Mouse (Mus musculus) layer of hippocampus, postnatal 36 days (tissue): Measurements from ENCODE around the gene Map7d2. TPM values are rescaled to one million over a fixed set of nuclear protein-coding genes. Genes with fewer than 3 reads are reported as not detected.
"Not testable (repeated sequence)": the region's sequence is repeated elsewhere in the genome, so short reads cannot be mapped to it uniquely, and the experiment has no call there.

Experiments used
- DNase-seq, 2 experiments: peaks; one replicate each; pipeline ENCODE4 v3.0.0; 2022
- total RNA-seq, 2 experiments: library from RNA; stranded (reverse); gene quantifications; 2 replicates each; pipeline ENCODE4 v1.2.3; 2021

The Map7d2 gene
- 100 to 1,000 TPM in 1 of 2 experiments, 10 to 100 TPM in 1; 99.8 to 110 TPM for total RNA-seq

DNA sequence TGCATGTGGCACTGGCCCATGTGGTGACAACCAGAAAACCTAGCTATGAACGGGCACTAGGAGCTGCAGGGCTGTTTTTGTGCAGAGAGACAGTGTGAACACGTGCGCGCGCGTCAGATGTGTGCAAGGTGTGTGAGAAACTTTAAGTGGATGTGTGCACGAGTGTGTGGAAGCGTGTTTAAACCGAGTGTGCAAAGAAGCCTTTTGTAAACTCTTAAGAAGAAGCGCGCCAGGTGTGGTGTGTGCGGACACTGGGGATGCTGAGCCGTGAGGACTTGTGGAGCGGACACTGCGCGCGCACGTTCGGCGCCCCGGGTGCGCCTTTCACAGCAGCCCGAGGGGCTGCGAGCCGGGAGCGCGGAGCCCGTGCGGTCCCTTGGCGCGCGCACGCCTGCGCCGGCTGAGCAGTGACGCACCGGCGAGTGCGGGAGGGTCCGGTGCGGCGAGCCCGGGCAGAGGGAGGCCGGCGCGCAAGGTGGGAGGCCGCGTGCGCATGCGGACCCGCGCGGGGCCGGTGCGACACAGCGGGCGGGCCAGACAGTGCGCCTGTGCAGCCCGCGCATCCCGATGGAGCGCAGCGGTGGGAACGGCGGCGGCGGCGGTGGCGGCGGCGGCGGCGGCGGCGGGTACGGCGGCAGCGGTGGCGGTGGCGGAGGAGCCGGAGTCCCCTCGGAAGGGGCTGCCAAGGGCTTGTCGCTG lies at the start of gene Map7d2:
Map7d2 (plus strand) TSS at position 443 of the 699 bp plus-strand sequence.
- peak; percentile 35 to 52 for DNase-seq

DNA sequence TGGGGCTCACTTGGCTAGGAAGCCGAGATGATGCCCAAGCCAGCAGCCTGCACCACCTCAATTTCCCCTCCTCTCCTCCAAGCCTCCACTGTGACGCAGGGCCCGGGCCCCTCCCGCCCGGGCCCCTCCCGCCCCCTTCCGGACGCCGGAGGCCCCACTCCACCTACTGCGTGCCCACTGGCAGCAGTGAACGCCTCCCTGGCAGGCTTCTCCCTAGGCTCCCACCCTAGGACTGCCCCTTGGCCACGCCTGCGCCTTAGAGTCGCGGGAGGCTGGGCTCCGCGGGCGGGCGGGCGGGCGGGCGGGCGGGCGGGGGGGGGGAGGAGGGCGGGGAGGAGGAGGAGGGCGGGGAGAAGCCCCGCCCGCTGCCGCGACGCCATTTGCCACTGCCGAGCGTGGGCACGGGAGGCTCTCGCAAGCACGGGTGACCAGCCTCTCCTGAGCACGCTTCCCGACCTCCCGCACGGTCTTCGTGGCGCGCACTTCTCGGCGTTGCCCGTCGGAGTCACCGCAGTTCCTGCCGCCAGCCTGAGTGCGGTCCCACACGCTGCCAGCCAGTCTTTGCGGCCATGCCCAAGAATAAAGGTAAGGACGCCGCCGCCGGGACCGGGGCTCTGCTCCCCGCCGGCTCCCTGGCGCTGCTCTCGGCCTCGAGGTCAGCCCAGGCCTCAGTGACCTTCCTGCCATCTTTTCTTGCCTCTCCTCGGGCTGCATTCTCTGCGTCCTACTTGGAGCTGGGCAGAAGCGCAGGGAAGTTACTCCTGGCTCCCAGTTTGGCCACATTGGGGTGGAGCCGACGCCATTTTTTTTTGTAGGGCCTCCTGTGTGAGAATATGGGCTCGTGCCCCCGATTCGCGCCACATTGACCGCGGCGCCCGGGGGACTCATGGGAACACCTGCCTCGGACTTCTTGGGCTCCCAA lies 42.3 kb upstream of the Map7d2 start, which contains the start of gene Eif1ax:
Eif1ax (plus strand) TSS at position 348 of the 922 bp plus-strand sequence.
- DNase-seq: peak; percentile 47 to 63

DNA sequence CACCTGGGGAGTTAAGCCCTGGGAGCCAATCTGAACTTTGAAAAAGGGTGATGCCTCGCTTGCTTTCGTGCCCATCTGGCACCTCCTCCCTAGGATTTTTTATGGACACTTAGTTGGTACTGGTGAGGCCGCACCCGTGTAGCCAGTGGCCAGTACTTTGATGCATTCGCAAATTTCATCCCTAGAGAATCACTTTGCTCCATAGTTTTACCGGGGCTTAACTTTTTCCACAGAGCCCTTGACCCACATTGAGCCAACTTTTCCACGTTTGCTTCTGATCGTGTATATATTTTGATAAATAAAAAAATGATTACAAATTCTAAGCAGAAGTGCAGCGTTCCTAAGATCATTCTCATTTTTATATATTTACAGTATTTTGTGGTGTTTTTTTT lies 41.6 kb upstream of the Map7d2 start:
- DNase-seq: no peak

DNA sequence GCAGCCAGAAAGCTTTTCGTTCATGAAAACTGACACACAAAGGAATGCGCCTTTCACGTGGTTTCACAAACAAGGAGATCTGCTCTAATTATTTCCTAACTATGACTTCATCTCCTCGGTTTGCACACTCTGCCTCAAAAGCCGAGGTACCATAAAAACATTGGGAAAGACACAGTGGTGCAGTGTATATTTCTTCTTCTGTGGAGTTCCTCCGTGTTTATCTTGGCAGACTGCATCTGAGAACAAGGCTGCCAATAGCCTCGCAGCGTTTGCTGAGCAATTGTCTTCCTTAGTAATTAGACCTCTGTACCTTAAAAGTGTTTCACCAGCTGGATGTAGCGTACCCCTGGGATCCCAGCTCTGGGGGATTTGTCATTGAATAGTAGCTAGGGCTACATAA lies 27.3 kb upstream of the Map7d2 start:
- DNase-seq: no peak

DNA sequence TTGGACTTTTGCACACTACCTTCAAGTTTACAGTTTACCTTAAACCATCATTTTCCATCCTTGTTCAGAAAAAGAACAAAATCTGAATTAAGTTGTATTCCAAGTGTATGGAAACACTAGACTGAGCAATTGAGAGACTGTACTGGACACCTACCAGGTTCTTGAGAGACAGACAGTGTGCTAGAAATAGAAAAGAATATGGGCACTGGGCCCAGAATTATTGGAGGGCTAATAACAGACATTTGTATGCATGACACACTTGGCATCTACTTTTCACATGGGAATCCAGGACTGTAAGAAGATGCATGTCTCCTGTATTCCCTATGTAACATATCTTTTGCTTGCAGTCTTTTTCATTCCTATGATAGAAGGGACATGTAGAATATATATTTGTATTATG lies 25.4 kb upstream of the Map7d2 start:
- no peak for DNase-seq

DNA sequence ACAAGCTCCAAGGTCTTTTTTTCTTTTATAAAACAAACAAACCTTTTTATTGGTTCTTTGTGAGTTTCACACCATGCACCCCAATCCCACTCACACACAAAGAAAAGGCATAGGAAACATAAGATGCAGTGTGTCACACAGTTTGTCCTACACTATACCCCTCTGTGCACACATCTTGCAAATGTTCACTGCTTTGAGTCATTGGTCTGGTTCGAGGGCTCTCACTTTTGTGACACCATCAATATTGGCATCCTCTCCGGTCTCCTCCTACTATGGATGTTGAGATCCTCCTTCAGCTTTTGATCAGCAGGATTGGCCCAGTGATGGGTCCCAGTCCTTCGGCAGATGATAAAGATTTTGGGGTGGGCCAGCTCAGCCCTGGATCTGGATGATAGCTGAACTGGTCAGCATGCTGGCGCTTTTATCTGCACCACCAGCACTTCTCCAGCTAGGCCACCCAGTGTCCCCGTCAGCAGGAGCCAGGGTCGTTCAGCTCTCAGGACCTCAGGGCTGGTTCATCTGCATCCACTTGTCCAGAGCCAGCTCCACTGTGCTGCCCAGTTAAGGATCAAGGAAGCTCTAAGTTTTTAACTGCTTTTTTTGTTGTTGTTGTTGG lies 23.9 kb upstream of the Map7d2 start:
- no peak for DNase-seq

DNA sequence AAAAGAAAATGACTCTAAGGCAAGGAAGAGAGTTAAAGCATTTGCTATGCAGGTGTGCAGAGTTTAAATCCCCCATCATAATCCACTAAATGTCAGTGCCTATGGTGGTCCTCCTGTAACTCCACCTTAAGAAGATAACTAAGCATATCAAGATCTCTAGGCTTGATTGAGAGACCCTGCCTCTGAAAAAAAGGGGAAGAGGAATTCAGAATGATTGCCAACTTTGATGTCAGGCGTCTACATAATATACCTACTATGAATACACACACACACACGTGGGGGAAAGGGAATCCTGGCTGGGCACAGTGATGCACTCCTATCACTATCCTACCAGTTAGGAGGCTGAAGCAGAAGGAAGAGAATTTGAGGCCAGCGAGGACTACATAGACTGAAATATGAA lies 23.1 kb upstream of the Map7d2 start:
- DNase-seq: no peak

DNA sequence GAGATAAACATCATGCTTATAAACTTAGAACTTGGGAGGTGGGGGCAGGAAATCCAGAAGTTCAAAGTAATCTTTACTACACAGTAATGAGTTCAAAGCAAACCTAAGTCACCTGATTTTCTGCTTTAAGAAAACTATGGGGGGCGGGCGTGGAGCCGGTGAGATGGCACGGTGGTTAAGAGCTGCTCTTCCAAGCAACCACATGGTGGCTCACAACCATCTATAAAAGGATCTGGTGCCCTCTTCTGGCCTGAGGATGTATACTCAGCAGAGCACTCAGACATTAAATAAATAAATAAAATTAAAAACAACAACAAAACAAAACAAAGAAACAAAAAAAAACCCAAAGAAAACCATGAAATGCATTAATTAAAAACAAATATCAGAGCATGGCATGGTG lies 5.1 kb upstream of the Map7d2 start:
- no peak for DNase-seq

DNA sequence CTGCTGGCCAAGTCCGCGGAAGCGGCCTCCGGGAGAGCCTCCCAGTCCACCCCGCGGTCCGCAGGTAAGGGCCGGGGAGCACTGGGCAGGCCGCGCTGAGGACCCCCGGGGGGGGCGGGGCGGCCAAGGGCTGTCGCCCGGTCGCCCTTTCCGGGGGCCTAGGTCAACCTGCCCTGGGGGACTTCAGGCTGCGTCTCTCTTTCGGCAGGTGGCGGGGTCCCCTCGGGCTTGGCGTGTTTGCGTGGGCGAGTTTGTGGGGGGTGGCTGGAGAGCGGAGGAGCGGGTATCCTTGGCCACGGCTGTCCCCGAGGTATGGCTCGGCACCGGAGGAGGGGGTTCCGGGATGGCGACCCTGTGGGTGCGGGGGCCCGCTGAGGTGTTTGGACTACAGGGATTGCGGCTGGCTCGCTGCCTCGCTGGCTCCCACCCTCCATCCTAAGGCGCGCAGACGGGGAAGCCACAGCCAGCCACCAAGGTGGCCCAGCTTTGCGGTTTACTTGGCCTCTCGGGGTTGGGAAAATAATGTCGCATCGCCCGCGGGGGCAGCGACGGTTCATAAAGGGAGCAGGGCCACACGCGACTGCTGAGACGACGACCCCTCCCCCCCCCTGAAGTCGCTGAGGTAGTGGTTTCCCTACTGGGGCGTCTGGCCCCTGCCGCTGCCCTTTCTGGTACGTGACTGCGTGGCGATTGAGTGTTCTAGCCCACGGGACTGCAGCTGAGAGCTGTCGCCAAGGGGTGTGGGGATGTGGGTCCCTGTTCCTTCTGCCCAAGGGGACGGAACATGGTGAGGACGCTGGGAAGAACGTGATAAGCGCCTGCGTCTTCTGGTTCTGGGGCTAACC lies 679 bp downstream of the Map7d2 start:
- peak; percentile 12 to 16 for DNase-seq

DNA sequence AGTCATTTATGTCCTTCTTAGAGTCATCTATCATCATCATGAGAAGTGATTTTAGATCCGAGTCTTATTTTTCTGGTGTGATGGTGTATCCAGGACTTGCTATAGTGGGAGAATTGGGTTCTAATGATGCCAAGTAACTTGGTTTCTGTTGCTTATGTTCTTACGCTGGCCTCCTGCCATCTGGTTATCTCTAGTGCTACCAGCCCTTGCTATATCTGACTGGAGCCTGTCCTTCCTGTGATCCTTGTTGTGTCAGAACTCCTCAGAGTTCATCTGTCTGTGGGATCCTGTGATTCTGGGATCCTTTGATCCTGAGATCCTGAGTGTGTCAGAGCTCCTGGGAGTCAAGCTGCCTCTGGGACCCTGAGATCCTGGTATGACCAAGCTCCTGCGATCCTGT lies 16.1 kb downstream of the Map7d2 start:
- not testable (repeated sequence) for DNase-seq

DNA sequence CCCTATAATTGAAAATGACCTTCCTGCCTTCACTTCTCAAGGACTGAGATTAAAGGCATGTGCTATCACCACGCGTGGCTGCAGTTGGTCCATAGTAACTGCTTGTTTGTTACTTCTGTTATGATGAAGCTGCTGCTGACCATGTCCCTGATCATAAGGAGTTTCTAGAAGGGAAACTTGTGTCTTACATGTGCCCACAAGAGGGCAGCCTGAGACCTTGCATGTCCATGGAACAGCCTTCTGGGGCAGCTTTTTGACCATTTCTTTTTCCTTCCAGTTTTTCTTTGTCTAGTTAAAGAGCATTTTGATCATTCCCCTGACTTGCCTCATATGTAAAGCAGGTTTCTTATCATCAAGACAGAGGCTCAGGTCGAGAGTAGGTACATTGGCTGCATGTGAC lies 27.8 kb downstream of the Map7d2 start:
- DNase-seq: peak in 1 of 2 experiments; percentile 6

DNA sequence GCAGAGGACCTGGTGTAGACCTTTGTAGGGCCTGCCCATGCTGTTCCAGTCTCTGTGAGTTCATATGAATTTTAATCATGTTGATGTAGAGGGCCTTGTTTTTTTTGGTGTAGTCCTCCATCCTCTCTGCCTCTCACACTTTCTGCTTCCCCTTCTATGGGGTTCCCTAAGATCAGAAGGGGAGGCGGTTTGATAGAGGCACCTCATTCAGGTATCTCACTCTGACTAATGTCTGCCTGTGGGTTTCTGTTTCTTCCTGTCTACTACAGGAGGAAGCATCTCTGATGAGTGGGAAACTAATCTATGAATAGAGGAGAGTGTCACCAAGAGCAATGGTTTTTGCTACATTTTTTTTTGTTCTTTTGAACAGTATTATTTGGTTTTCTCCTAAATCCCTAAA lies 32.8 kb downstream of the Map7d2 start:
- DNase-seq: no peak

DNA sequence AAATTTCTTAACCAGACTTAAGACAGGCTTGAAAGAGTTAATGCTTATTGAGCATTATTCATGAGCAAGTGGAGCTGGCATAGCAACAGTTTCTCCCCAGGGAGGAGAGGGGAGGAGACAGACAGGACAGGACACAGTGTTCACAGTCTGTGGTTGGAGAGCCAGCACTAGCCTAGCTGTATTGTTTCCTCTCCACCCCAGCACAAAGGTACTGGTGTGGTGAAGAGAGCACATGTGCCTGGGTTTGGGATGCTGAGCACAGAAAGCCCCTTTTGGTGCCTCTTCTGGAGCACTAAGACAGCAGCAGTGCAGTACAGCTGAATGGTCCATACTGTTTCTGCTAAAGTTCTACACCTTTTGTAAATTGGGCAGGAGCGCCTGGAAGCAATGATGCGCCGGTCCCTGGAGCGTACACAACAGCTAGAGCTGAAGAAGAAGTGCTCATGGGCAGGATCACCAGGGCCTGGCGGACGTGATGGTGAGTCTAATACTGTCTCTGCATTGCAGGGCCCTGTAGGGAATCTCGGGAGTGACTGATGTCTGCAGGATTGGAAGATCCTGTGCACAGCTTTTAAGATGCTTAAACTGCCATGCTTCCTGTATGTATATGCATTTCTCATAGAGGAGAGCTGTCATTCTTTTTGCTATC lies 44.8 kb downstream of the Map7d2 start:
- DNase-seq: peak; percentile 4 to 18

DNA sequence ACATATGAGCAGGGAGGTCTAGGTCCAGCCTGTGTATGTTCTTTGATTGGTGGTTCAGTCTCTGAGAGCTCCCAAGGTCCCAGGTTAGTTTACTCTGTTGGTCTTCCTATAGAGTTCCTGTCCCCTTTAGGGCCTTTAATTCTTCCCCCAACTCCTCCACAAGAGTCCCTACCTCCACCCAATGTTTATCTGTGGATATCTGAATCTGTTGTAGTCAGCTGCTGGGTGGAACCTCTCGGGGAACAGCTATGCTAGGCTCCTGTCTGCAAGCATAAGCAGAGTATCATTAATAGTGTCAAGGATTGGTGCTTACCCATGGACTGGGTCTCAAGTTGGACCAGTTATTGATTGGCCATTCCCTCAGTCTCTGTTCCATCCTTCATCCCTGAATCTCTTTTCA lies 60.4 kb downstream of the Map7d2 start:
- DNase-seq: no peak

DNA sequence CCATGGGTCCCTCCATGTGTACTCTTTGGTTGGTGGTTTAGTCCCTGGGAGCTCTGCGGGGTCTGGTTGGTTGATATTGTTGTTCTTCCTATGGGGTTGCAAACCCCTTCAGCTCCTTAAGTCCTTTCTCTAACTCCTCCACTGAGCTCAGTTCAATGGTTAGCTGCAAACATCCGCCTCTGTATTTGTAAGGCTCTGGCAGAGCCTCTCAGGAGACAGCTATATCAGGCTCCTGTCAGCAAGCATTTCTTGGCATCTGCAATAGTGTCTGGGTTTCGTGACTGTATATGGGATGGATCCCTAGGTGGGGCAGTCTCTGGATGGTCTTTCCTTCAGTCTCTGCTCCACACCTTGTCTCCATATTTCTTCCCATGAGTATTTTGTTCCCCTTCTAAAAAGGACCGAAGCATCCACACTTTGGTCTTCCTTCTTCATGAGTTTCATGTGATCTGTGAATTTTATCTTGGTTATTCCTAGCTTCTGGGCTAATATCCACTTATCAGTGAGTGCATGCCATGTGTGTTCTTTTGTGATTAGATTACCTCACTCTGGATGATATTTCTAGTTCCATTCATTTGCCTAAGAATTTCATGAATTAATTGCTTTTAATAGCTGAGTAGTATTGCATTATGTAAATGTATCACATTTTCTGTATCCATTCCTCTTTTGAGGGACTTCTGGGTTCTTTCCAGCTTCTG lies 64.0 kb downstream of the Map7d2 start:
- not testable (repeated sequence) for DNase-seq

DNA sequence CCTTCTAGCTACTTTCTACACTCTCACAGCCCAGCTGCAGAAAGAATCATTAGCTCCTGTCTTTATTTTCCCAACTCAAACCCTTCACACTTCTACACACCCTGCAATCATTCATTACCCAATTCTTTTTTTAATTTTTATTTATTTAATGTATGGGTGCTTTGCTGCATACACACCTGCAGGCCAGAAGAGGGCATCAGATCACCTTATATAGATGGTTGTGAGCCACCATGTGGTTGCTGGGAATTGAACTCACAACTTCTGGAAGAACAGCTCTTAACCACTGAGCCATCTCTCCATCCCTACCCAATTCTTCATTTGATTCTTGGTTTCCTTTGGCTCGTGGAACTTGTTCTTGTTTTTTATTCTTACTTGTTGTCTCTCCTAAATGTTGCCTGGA lies 69.9 kb downstream of the Map7d2 start:
- DNase-seq: no peak

DNA sequence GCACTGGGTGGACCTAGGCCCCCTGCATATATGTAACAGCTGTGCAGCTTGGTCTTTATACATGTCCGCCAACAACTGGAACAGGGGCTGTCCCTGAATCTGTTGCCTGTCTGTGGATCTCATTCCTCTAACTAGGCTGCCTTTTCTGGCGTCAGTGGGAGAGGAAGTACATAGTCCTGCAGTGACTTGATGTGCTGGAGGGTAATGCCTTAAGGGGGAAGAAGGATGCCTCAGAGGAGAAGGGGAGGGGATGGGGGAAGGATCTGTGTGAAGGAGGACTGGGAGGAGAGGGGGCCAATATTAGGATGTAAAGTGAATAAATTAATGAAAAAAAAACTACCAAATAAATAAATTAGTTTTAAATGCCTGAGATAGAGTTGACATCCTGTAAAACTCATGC lies 88.8 kb downstream of the Map7d2 start:
- no peak for DNase-seq

DNA sequence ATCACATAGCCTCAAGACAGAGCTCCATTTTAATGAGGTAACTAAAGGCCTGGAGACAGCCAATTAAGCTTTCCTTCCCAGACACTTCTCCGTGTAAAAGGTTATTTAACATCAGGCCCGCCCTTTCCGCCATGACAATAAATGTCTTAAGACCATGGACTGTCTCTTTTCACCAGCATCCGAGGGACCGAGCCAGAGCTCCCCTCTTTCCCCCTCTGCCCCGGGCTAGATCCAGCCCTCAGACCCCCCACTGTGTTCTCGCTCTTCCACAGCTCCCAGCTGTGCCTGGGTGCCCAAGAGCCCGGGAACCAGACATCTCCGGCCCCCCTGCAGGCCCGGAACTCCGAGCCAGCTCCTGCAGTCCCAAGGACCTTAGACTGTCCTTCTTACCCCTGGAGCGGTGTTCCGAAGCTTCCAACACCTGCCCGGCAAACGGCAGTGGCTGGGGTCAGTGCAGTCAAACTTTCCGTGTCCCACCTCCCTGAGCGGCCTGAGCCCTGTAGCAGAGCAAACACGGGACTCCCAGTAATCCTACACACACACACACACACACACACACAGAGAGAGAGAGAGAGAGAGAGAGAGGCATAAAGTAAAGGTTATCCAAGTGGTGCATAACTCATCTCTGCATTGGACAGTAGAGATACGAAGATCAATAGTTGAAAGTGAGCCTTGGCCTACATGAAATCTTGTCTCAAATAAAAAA lies 94.1 kb downstream of the Map7d2 start:
- DNase-seq: no peak

DNA sequence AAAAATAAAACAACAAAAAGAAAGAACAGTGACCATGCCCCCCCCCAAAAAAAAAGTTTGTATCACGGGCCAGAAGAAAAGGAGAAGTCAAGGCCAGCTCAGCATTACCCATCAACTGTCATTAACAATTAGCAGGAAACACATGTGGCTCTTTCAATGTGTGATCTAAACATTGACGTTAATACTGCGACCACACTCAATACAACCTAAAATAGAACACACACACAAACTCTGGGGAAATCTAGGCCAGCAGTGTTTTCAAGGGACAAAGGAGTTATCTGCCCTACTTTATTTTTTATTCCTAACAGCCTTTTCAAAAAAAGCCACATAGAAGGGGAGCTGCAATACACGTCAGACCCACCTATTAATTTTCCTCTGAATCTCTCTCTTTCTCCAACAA lies 94.7 kb downstream of the Map7d2 start:
- DNase-seq: no peak
